Mouse (Mus musculus): Measurements from ENCODE around the gene Lcn5. TPM values are rescaled to one million over a fixed set of nuclear protein-coding genes. Genes with fewer than 3 reads are reported as not detected.
"Not testable (repeated sequence)": the region's sequence is repeated elsewhere in the genome, so short reads cannot be mapped to it uniquely, and the experiment has no call there.

Lcn5 gene
- polyA plus RNA-seq, 1 experiment from 2014 or later: not detected

- no peaks in the 10 kb centered on the region for H3K9me3 ChIP-seq
- H3K4me3 ChIP-seq (replicated peaks): no peak overlapping the region
- no peaks in the 10 kb centered on the region for H3K4me1 ChIP-seq (replicated peaks)
- WGBS: 52% methylated on average over 2 of the region's 4 CpGs
- ATAC-seq: no peak
- no peak overlapping the region for H3K9ac ChIP-seq
- H3K27ac ChIP-seq: no peak overlapping the region
- no peaks in the 10 kb centered on the region for H3K27me3 ChIP-seq (replicated peaks)
- no peaks in the 10 kb centered on the region for H3K36me3 ChIP-seq
- no peak overlapping the region for H3K4me2 ChIP-seq (replicated peaks)
Measured at GRCm38 (mm10) chr2:25686941-25687340, 29.2 kb downstream of the Lcn5 start.

DNA sequence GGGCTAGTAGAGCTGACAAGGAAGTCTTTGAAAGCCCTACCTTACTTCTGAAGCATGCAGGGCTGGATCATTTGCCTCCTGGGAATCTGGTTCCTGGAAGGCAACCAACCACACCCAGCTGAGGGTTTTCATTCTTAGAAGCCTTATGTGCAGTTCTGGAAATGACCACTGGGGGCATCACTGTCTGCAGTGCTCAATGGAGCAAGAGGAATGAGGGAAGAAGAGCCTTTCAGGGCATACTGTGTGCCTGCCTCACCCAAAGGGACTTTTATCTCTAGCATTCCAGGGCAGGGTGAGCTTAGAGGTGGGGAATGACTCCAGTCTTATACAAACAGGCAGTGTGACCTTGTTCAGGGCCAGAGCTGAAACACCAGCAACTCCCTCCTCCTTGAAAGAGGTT, 36.9 kb downstream of the Lcn5 start:
- peak; percentile 70 for ATAC-seq
- Histone ChIP-seq H3K36me3 (no peaks in the 10 kb centered on the region), H3K9ac (no peak overlapping the region), H3K4me1 (replicated peaks) (no peaks in the 10 kb centered on the region), H3K4me2 (replicated peaks) (no peak overlapping the region), H3K4me3 (replicated peaks) (no peak overlapping the region), H3K27ac (no peak overlapping the region), H3K9me3 (no peaks in the 10 kb centered on the region), H3K27me3 (replicated peaks) (no peaks in the 10 kb centered on the region)

- Histone ChIP-seq H3K9me3 (no peaks in the 10 kb centered on the region), H3K4me1 (replicated peaks) (no peaks in the 10 kb centered on the region), H3K36me3 (no peaks in the 10 kb centered on the region), H3K4me2 (replicated peaks) (no peak overlapping the region), H3K9ac (no peak overlapping the region), H3K4me3 (replicated peaks) (no peak overlapping the region), H3K27me3 (replicated peaks) (no peaks in the 10 kb centered on the region), H3K27ac (no peak overlapping the region)
- ATAC-seq: no peak
- 62% methylated on average over 4 of the region's 4 CpGs for WGBS
Measured at GRCm38 (mm10) chr2:25696951-25697350, 39.2 kb downstream of the Lcn5 start.

GRCm38 (mm10) chr2:25698696-25699095, 40.9 kb downstream of the Lcn5 start:
- H3K4me1 ChIP-seq (replicated peaks): no peaks in the 10 kb centered on the region
- no peak overlapping the region for H3K4me2 ChIP-seq (replicated peaks)
- H3K27me3 ChIP-seq (replicated peaks): no peaks in the 10 kb centered on the region
- no peak for ATAC-seq
- no peak overlapping the region for H3K9ac ChIP-seq
- H3K36me3 ChIP-seq: no peaks in the 10 kb centered on the region
- H3K9me3 ChIP-seq: no peaks in the 10 kb centered on the region
- WGBS: 88% methylated on average over 2 of the region's 2 CpGs
- no peak overlapping the region for H3K4me3 ChIP-seq (replicated peaks)
- H3K27ac ChIP-seq: no peak overlapping the region

DNA sequence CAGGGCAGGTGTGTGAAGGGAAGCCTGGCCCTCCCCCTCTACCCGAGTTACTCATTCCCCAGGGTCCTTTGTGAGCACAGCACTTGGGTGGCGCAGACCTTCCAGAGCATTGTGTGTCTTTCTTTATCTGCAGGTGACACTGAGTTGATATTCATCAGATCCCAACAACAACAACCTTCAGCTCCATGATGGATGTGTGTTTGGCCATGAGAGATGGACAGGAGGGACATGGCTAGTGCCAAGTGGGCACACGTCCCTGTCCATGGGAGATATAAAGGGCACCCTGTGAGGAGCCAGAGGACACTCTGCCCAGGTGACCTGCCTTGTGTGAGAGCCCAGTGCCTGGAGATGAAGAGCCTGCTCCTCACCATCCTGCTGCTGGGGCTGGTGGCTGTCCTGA, 42.0 kb downstream of the Lcn5 start, which contains the start of gene Obp2a:
Gene Obp2a, plus strand, starts transcription at position 301 of the 400 bp plus-strand sequence.
- not testable (repeated sequence) for H3K27me3 ChIP-seq (replicated peaks); H3K9ac ChIP-seq; H3K4me3 ChIP-seq (replicated peaks); H3K4me2 ChIP-seq (replicated peaks); ATAC-seq; H3K9me3 ChIP-seq; H3K4me1 ChIP-seq (replicated peaks); H3K36me3 ChIP-seq; H3K27ac ChIP-seq
- WGBS: 76% methylated on average over 3 of the region's 3 CpGs

DNA sequence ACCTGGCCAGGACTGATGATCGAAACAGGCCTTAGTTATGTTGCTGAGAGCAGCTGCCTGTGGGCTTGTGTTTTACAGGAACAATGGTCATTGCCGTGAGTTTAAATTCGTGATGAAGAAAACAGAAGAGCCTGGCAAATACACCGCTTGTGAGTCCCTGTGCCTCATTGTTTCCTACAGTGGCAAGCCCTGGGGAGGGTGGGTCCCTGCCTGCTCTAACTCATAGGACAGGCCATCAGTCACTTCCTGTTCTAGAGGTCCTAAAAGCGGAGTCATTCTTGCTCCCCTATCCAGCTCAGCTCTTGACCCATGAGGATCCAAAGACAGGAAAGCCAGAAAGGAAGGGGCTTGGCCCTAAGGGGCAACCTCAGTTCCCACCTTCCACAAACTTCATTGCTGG, 43.2 kb downstream of the Lcn5 start:
- Histone ChIP-seq H3K4me3 (replicated peaks) (no peak overlapping the region), H3K27ac (no peak overlapping the region), H3K4me1 (replicated peaks) (no peaks in the 10 kb centered on the region), H3K4me2 (replicated peaks) (no peak overlapping the region), H3K36me3 (no peaks in the 10 kb centered on the region), H3K27me3 (replicated peaks) (no peaks in the 10 kb centered on the region), H3K9ac (no peak overlapping the region), H3K9me3 (no peaks in the 10 kb centered on the region)
- ATAC-seq: no peak
- 73% methylated on average over 5 of the region's 5 CpGs for WGBS

- ATAC-seq: no peak
- peaks cover 3% of the 10 kb centered on the region; the same call in 1 of the 2 replicates for H3K36me3 ChIP-seq
- H3K9me3 ChIP-seq: no peaks in the 10 kb centered on the region
- H3K4me3 ChIP-seq (replicated peaks): no peak overlapping the region
- H3K9ac ChIP-seq: no peak overlapping the region
- WGBS: 69% methylated on average over 4 of the region's 4 CpGs
- H3K27me3 ChIP-seq (replicated peaks): no peaks in the 10 kb centered on the region
- no peak overlapping the region for H3K4me2 ChIP-seq (replicated peaks)
- H3K27ac ChIP-seq: no peak overlapping the region
- H3K4me1 ChIP-seq (replicated peaks): peaks cover 8% of the 10 kb centered on the region
Measured at GRCm38 (mm10) chr2:25703706-25704105, 46.0 kb downstream of the Lcn5 start.

DNA sequence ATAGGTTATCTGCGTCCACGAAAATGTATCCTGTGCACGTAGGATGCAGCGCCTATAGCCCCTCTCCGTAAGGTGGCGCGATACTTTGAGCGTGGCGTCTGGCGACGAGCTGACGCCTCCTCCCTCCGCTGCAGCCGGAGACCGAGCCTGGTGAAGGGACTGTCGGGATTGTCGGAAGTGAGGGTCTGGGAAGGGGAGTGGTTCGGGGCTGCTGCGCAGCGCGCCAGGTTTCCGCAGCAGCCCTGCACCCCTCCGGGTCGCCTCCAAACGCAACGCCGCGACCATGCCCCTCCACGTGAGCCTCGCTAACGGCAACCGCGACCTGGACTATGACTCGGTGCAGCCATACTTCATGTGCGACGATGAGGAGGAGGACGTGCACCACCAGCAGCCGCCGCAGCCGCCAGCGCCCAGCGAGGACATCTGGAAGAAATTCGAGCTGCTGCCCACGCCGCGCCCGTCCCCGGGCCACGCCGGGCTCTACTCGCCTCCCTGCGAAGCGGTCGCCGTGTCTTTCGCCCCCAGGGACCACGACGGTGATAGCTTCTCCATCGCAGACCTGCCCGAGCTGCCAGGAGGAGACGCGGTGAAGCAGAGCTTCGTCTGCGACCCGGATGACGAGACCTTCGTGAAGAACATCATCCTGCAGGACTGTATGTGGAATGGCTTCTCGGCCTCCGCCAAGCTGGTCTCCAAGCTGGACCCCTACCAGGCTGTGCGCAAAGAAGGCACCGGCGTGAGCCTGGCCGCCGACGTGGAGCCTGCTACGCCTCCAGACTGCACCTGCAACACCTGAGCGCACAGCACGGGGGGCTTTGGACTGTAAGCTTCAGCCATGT, 49.1 kb downstream of the Lcn5 start, which contains the start of gene Bmyc:
Gene Bmyc, plus strand, starts transcription at position 97 of the 839 bp plus-strand sequence.
- Histone ChIP-seq H3K27ac (peak within 1 kb of the TSS; percentile 81), H3K9ac (peak within 1 kb of the TSS; percentile 84), H3K4me2 (replicated peaks) (peak within 1 kb of the TSS; percentile 90), H3K9me3 (no peaks in the 10 kb centered on the region), H3K4me3 (replicated peaks) (peak within 1 kb of the TSS; percentile 75), H3K27me3 (replicated peaks) (no peaks in the 10 kb centered on the region), H3K4me1 (replicated peaks) (peaks cover 10% of the 10 kb centered on the region), H3K36me3 (peaks cover 3% of the 10 kb centered on the region; the same call in 1 of the 2 replicates)
- WGBS: under 1% methylated on average over 78 of the region's 78 CpGs
- ATAC-seq: peak; percentile 93

GRCm38 (mm10) chr2:25708121-25708520, 50.4 kb downstream of the Lcn5 start:
- Histone ChIP-seq H3K4me3 (replicated peaks) (0 out of 2 replicates have a peak overlapping the region, but pooled peaks have one; percentile 8), H3K9me3 (no peaks in the 10 kb centered on the region), H3K27ac (no peak overlapping the region), H3K27me3 (replicated peaks) (no peaks in the 10 kb centered on the region), H3K36me3 (peaks cover 3% of the 10 kb centered on the region; the same call in 1 of the 2 replicates), H3K9ac (no peak overlapping the region), H3K4me2 (replicated peaks) (peak overlapping the region; percentile 40), H3K4me1 (replicated peaks) (peaks cover 12% of the 10 kb centered on the region)
- WGBS: 68% methylated on average over 2 of the region's 2 CpGs
- no peak for ATAC-seq

GRCm38 (mm10) chr2:25709056-25709455, 51.3 kb downstream of the Lcn5 start:
- H3K4me1 ChIP-seq (replicated peaks): peaks cover 12% of the 10 kb centered on the region
- H3K4me2 ChIP-seq (replicated peaks): peak overlapping the region; percentile 40; the same call in 1 of the 2 replicates
- H3K36me3 ChIP-seq; H3K9me3 ChIP-seq; H3K27ac ChIP-seq; H3K4me3 ChIP-seq (replicated peaks); H3K27me3 ChIP-seq (replicated peaks); H3K9ac ChIP-seq; ATAC-seq: not testable (repeated sequence)
- WGBS: 89% methylated on average over 1 of the region's 1 CpGs

DNA sequence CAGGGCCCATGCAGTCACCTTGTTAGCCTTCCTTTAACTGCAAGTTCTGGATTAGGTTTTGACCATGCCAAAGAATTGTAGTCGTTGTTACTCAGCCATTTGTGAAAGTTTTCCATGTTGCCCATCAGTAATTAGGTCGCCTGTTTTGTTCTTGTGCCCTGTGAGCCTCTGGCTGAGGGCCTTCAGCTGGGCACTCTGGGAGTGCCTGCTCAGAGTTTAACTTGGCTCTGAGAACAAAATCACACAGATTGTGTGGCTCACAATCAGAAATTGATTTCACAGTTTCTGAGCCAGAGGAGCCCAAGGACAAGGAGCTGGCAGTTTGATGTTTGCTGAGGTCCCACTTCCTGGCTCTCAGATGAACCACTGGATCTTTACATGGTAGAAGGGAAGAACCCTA, 52.0 kb downstream of the Lcn5 start:
- peaks cover 12% of the 10 kb centered on the region for H3K4me1 ChIP-seq (replicated peaks)
- H3K4me3 ChIP-seq (replicated peaks); H3K27me3 ChIP-seq (replicated peaks); ATAC-seq; H3K4me2 ChIP-seq (replicated peaks); H3K9ac ChIP-seq; H3K27ac ChIP-seq; H3K9me3 ChIP-seq; H3K36me3 ChIP-seq: not testable (repeated sequence)
- WGBS: 66% methylated on average over 2 of the region's 2 CpGs

Measured in intestine, embryonic 15.5 days (tissue).